In genomic region chr13:55712846-55713245, GRCm38 (mm10) we compare ENCODE assay signal across 16 mouse cellular contexts.
"Had no signal": no experiment of that assay in that cellular context is flagged by ENCODE, and none has a peak within 500 bp of the region (broad histone marks: within the 10 kb centered on the region; RNA-seq: fewer than 3 reads in every experiment).

No protein-coding gene starts in this region.

- H3K9me3 ChIP-seq: limb, embryonic 10.5 days; liver, embryonic 15.5 days; midbrain, embryonic 13.5 days; neural tube, embryonic 15.5 days had no signal

- H3K4me3 ChIP-seq: left cerebral cortex, adult 2 months; limb, embryonic 10.5 days; liver, embryonic 15.5 days; midbrain, embryonic 13.5 days; neural tube, embryonic 15.5 days had no signal

- H3K27ac ChIP-seq: left cerebral cortex, adult 2 months; limb, embryonic 10.5 days; liver, embryonic 15.5 days; macrophage; midbrain, embryonic 13.5 days; neural tube, embryonic 15.5 days had no signal

- H3K36me3 ChIP-seq: neural tube, embryonic 15.5 days had no signal

- DNase-seq: kidney, adult 11 months; kidney, postnatal 10 days; kidney, postnatal 4 days; lung, embryonic 14.5 days; lung, postnatal 10 days; right cerebral cortex, postnatal 4 days; spleen, adult 18-20 months; thymus, adult 2 months; thymus, postnatal 25 days had no signal

- H3K4me2 ChIP-seq: liver, embryonic 11.5 days; liver, embryonic 15.5 days; lung, embryonic 14.5 days; midbrain, embryonic 13.5 days; neural tube, embryonic 15.5 days had no signal

- H3K9ac ChIP-seq: liver, embryonic 15.5 days; lung, embryonic 14.5 days; midbrain, embryonic 13.5 days; neural tube, embryonic 15.5 days had no signal

- ATAC-seq: midbrain, embryonic 13.5 days had no signal

- H3K27me3 ChIP-seq: liver, embryonic 15.5 days; midbrain, embryonic 13.5 days; neural tube, embryonic 15.5 days had no signal
